Mouse (Mus musculus): ENCODE data around the gene Tbx1. TPM values are rescaled to one million over a fixed set of nuclear protein-coding genes. Genes with fewer than 3 reads are reported as not detected.

Tbx1 gene
- polyA plus RNA-seq, 1 experiment from 2014 or later = 6.4 TPM

GRCm38 (mm10) chr16:18577071-18577470 is 13.4 kb downstream of the Tbx1 start:
- H3K36me3 ChIP-seq = no peaks in the 10 kb centered on the region
- no peak overlapping the region for H3K9ac ChIP-seq
- no peak overlapping the region for H3K4me2 ChIP-seq
- no peak for ATAC-seq (ENCODE audit: insufficient number of reproducible peaks, low FRiP score, low TSS enrichment, low read depth)
- H3K27ac ChIP-seq = no peak overlapping the region
- no peaks in the 10 kb centered on the region for H3K9me3 ChIP-seq
- WGBS = 35% methylated on average over 3 of the region's 3 CpGs
- no peak overlapping the region for H3K4me3 ChIP-seq
- H3K27me3 ChIP-seq = peaks cover 42% of the 10 kb centered on the region
- H3K4me1 ChIP-seq = peaks cover 28% of the 10 kb centered on the region

- WGBS = 64% methylated on average over 8 of the region's 8 CpGs
- peaks cover 15% of the 10 kb centered on the region; the same call in 1 of the 2 replicates for H3K4me1 ChIP-seq
- H3K4me3 ChIP-seq = no peak overlapping the region
- H3K27ac ChIP-seq = no peak overlapping the region
- H3K4me2 ChIP-seq = no peak overlapping the region
- H3K9me3 ChIP-seq = no peaks in the 10 kb centered on the region
- H3K36me3 ChIP-seq = no peaks in the 10 kb centered on the region
- ATAC-seq (ENCODE audit: insufficient number of reproducible peaks, low FRiP score, low TSS enrichment, low read depth) = no peak
- H3K9ac ChIP-seq = no peak overlapping the region
- peaks cover 14% of the 10 kb centered on the region; the same call in 1 of the 2 replicates for H3K27me3 ChIP-seq
Observed at GRCm38 (mm10) chr16:18574196-18574595, 16.3 kb downstream of the Tbx1 start.

GRCm38 (mm10) chr16:18568599-18568998 is 21.9 kb downstream of the Tbx1 start:
- no peak overlapping the region for H3K4me3 ChIP-seq
- H3K27ac ChIP-seq = no peak overlapping the region
- 0 out of 2 replicates have a peak, but pooled peaks cover 4% of the 10 kb centered on the region for H3K4me1 ChIP-seq
- H3K27me3 ChIP-seq = no peaks in the 10 kb centered on the region
- H3K36me3 ChIP-seq = peaks cover 10% of the 10 kb centered on the region; the same call in 1 of the 2 replicates
- WGBS = 66% methylated on average over 7 of the region's 7 CpGs
- H3K4me2 ChIP-seq = no peak overlapping the region
- H3K9me3 ChIP-seq = no peaks in the 10 kb centered on the region
- no peak for ATAC-seq (ENCODE audit: insufficient number of reproducible peaks, low FRiP score, low TSS enrichment, low read depth)
- no peak overlapping the region for H3K9ac ChIP-seq

GRCm38 (mm10) chr16:18564472-18564871 is 26.0 kb downstream of the Tbx1 start:
- Histone ChIP-seq H3K9me3 (no peaks in the 10 kb centered on the region), H3K9ac (no peak overlapping the region), H3K36me3 (peaks cover 10% of the 10 kb centered on the region; the same call in 1 of the 2 replicates), H3K4me3 (no peak overlapping the region), H3K4me2 (no peak overlapping the region), H3K27ac (no peak overlapping the region), H3K4me1 (0 out of 2 replicates have a peak, but pooled peaks cover 6% of the 10 kb centered on the region), H3K27me3 (no peaks in the 10 kb centered on the region)
- ATAC-seq (ENCODE audit: insufficient number of reproducible peaks, low FRiP score, low TSS enrichment, low read depth) = no peak
- WGBS = 67% methylated on average over 2 of the region's 2 CpGs

- Histone ChIP-seq H3K27ac (no peak overlapping the region), H3K4me2 (no peak overlapping the region), H3K36me3 (no peaks in the 10 kb centered on the region), H3K9ac (no peak overlapping the region), H3K9me3 (no peaks in the 10 kb centered on the region), H3K27me3 (no peaks in the 10 kb centered on the region), H3K4me1 (peaks cover 23% of the 10 kb centered on the region), H3K4me3 (no peak overlapping the region)
- ATAC-seq (ENCODE audit: insufficient number of reproducible peaks, low FRiP score, low TSS enrichment, low read depth) = no peak
- 66% methylated on average over 3 of the region's 3 CpGs for WGBS
Observed at GRCm38 (mm10) chr16:18556461-18556860, 34.0 kb downstream of the Tbx1 start.

- Histone ChIP-seq H3K27ac (peak overlapping the region; percentile 47), H3K9me3 (no peaks in the 10 kb centered on the region), H3K4me3 (no peak overlapping the region), H3K9ac (no peak overlapping the region; the same call in 1 of the 2 replicates), H3K4me1 (peaks cover 21% of the 10 kb centered on the region), H3K4me2 (no peak overlapping the region), H3K27me3 (no peaks in the 10 kb centered on the region), H3K36me3 (no peaks in the 10 kb centered on the region)
- 0 out of 2 replicates have a peak, but pooled peaks have one; percentile 27 for ATAC-seq (ENCODE audit: insufficient number of reproducible peaks, low FRiP score, low TSS enrichment, low read depth)
- 22% methylated on average over 17 of the region's 17 CpGs for WGBS
Observed at GRCm38 (mm10) chr16:18555235-18555935, 35.1 kb downstream of the Tbx1 start.

GRCm38 (mm10) chr16:18554721-18555120 is 35.8 kb downstream of the Tbx1 start:
- Histone ChIP-seq H3K4me1 (peaks cover 20% of the 10 kb centered on the region), H3K4me2 (no peak overlapping the region), H3K9me3 (no peaks in the 10 kb centered on the region), H3K27ac (peak overlapping the region; percentile 47), H3K36me3 (no peaks in the 10 kb centered on the region), H3K4me3 (no peak overlapping the region), H3K27me3 (no peaks in the 10 kb centered on the region), H3K9ac (no peak overlapping the region)
- 27% methylated on average over 2 of the region's 2 CpGs for WGBS
- ATAC-seq (ENCODE audit: insufficient number of reproducible peaks, low FRiP score, low TSS enrichment, low read depth) = no peak

GRCm38 (mm10) chr16:18552106-18552710 is 38.3 kb downstream of the Tbx1 start:
- no peak overlapping the region for H3K9ac ChIP-seq
- H3K9me3 ChIP-seq = no peaks in the 10 kb centered on the region
- no peak overlapping the region for H3K4me3 ChIP-seq
- no peaks in the 10 kb centered on the region for H3K27me3 ChIP-seq
- H3K4me2 ChIP-seq = no peak overlapping the region
- ATAC-seq (ENCODE audit: insufficient number of reproducible peaks, low FRiP score, low TSS enrichment, low read depth) = no peak
- 69% methylated on average over 11 of the region's 11 CpGs for WGBS
- no peaks in the 10 kb centered on the region for H3K36me3 ChIP-seq
- peaks cover 25% of the 10 kb centered on the region for H3K4me1 ChIP-seq
- H3K27ac ChIP-seq = no peak overlapping the region

- H3K4me2 ChIP-seq = no peak overlapping the region
- no peak overlapping the region for H3K27ac ChIP-seq
- no peaks in the 10 kb centered on the region for H3K36me3 ChIP-seq
- no peaks in the 10 kb centered on the region for H3K27me3 ChIP-seq
- H3K9ac ChIP-seq = no peak overlapping the region
- H3K4me1 ChIP-seq = peaks cover 25% of the 10 kb centered on the region
- 33% methylated on average over 9 of the region's 9 CpGs for WGBS
- no peak overlapping the region for H3K4me3 ChIP-seq
- no peaks in the 10 kb centered on the region for H3K9me3 ChIP-seq
- ATAC-seq (ENCODE audit: insufficient number of reproducible peaks, low FRiP score, low TSS enrichment, low read depth) = no peak
Observed at GRCm38 (mm10) chr16:18551604-18552003, 38.9 kb downstream of the Tbx1 start.

GRCm38 (mm10) chr16:18547891-18548290 is 42.6 kb downstream of the Tbx1 start:
- Histone ChIP-seq H3K27ac (no peak overlapping the region), H3K9me3 (no peaks in the 10 kb centered on the region)
- no peak for ATAC-seq (ENCODE audit: insufficient number of reproducible peaks, low FRiP score, low TSS enrichment, low read depth)

GRCm38 (mm10) chr16:18543151-18543829 is 47.2 kb downstream of the Tbx1 start:
- WGBS = 65% methylated on average over 8 of the region's 8 CpGs

More at GRCm38 (mm10) chr16:18547891-18548290, 42.6 kb downstream of the Tbx1 start:
- H3K9ac ChIP-seq = no peak overlapping the region
- H3K36me3 ChIP-seq = no peaks in the 10 kb centered on the region
- peaks cover 13% of the 10 kb centered on the region for H3K4me1 ChIP-seq
- H3K4me3 ChIP-seq = no peak overlapping the region
- 65% methylated on average over 5 of the region's 5 CpGs for WGBS
- H3K27me3 ChIP-seq = no peaks in the 10 kb centered on the region
- no peak overlapping the region for H3K4me2 ChIP-seq

GRCm38 (mm10) chr16:18539281-18539680 is 51.2 kb downstream of the Tbx1 start:
- Histone ChIP-seq H3K36me3 (no peaks in the 10 kb centered on the region), H3K27me3 (no peaks in the 10 kb centered on the region), H3K9me3 (no peaks in the 10 kb centered on the region), H3K4me3 (no peak overlapping the region), H3K27ac (no peak overlapping the region), H3K4me1 (no peaks in the 10 kb centered on the region), H3K4me2 (no peak overlapping the region), H3K9ac (no peak overlapping the region)
- ATAC-seq (ENCODE audit: insufficient number of reproducible peaks, low FRiP score, low TSS enrichment, low read depth) = no peak
- 65% methylated on average over 6 of the region's 6 CpGs for WGBS

More at GRCm38 (mm10) chr16:18543151-18543829, 47.2 kb downstream of the Tbx1 start:
- no peaks in the 10 kb centered on the region for H3K36me3 ChIP-seq
- no peaks in the 10 kb centered on the region for H3K9me3 ChIP-seq
- no peak overlapping the region for H3K4me2 ChIP-seq
- H3K27ac ChIP-seq = no peak overlapping the region
- H3K4me1 ChIP-seq = peaks cover 8% of the 10 kb centered on the region
- no peak for ATAC-seq (ENCODE audit: insufficient number of reproducible peaks, low FRiP score, low TSS enrichment, low read depth)
- no peak overlapping the region for H3K9ac ChIP-seq
- H3K4me3 ChIP-seq = no peak overlapping the region
- H3K27me3 ChIP-seq = no peaks in the 10 kb centered on the region

All from limb, embryonic 15.5 days (tissue).